Mouse (Mus musculus) embryonic fibroblast, embryonic 13.5 days (primary cell): ENCODE measurements around the gene Tars2.

Source experiments
- CTCF ChIP-seq: IDR thresholded peaks from 2 replicates; pipeline ENCODE4 v1.5.1; 2011; ENCODE audit warnings: mild to moderate bottlenecking, control low read depth, low read length, moderate library complexity, borderline replicate concordance; ENCODE audit not compliant: insufficient read depth
- POLR2A ChIP-seq: IDR thresholded peaks from 2 replicates; pipeline ENCODE4 v1.6.1; 2011; ENCODE audit warnings: low read depth, mild to moderate bottlenecking, control low read depth, low read length, moderate library complexity

GRCm38 (mm10) chr3:95739353-95740104 is 20.5 kb downstream of the Tars2 start, which contains the start of gene Ecm1:
- TF ChIP-seq CTCF (no peak), POLR2A (peak; percentile 97)
